Mouse (Mus musculus) layer of hippocampus, postnatal 10 days (tissue): ENCODE results near the gene Fgfr2. TPM values are rescaled to one million over a fixed set of nuclear protein-coding genes. Genes with fewer than 3 reads are reported as not detected.

ENCODE experiments used
- DNase-seq, 2 experiments: peaks; one replicate each; pipeline ENCODE4 v3.0.0; 2021; ENCODE audit warnings: low spot score in 2 of 2
- total RNA-seq, 2 experiments: library from RNA; stranded (reverse); gene quantifications; 2 replicates each; pipeline ENCODE4 v1.2.3; 2021

Gene Fgfr2
- total RNA-seq, 2 experiments from 2014 or later: 35.6 to 48.3 TPM

GRCm38 (mm10) chr7:131362269-131362614 is 1760.9 kb downstream of the Fgfr2 start:
- no peak for DNase-seq

- DNase-seq: no peak
Observed at GRCm38 (mm10) chr7:131356105-131356504, 1767.0 kb downstream of the Fgfr2 start.

DNA sequence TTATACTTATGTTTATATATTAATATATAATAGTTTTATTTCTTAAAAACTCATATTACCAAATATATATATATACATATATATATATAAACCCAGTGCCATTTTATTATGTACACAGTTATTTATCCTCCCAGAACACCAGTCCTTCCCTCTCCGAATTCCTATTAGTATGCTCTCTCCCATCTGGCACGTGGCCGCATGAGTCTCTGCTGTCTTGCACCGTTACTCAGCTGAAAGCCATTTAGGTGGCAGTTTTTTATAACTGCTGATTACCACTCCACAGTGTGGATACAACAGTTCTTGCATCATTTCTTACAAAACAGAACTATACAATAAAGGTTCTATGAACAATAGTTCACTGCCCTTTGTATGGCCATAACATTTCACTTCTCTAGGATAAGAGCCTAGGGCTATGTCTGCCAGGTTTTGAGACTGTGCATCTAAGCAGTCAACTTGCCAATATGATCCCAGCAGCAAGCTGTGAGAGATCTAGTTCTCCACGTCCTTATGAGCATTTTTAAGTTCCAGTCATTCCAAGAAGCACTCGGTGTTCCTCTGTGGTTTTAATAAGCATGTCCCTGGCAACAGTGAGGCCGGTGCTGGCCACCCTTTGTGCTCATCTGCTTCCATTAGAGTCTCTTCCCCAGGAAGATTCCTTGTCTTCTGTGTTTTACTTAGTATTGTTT is 1777.2 kb downstream of the Fgfr2 start:
- DNase-seq: no peak

- DNase-seq: no peak
Observed at GRCm38 (mm10) chr7:131337502-131338068, 1785.6 kb downstream of the Fgfr2 start.

DNA sequence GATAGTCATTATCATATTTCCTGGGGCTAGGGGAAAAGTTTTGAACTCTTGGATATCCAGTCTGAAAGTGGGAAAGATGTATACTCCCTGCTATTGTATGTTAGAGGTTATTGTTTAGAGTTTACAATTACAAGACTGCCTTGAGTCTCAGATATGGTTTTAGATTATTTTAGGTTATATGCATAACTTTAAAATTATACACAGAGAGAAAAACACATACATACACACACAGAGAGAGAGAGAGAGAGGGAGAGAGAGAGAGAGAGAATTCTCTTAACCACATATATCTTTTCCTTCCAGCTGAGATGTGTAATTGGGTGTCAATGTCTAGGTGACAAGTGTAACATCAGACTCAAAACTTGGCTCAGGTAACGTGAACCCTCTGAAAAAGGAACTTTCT is 1789.6 kb downstream of the Fgfr2 start, which contains the start of gene Fam24a:
Gene Fam24a, plus strand, starts transcription at position 301 of the 400 bp plus-strand sequence.
- no peak for DNase-seq

GRCm38 (mm10) chr7:131331688-131332087 is 1791.5 kb downstream of the Fgfr2 start:
- no peak for DNase-seq

DNA sequence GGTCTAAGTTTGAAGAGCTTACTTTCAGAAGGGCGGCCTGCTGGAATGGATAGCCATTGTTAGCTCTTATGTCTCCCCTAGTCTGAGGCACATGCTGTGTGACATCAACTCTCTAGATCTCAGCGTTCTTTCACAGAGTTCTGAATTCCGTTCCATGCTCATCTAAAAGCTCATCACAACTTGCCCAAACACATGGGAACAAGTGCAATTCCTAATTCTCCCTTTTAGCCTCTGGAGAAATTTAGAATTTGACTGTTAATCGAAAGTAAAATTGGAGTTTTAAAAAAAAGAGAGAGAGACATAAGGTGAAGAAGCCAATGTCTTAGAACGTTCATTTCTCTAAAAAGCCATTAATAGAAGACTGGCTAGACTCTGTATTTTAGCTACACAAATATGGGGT is 1793.7 kb downstream of the Fgfr2 start, which contains the start of gene Fam24b:
Gene Fam24b, minus strand, starts transcription at position 101 of the 400 bp plus-strand sequence.
- no peak for DNase-seq

DNA sequence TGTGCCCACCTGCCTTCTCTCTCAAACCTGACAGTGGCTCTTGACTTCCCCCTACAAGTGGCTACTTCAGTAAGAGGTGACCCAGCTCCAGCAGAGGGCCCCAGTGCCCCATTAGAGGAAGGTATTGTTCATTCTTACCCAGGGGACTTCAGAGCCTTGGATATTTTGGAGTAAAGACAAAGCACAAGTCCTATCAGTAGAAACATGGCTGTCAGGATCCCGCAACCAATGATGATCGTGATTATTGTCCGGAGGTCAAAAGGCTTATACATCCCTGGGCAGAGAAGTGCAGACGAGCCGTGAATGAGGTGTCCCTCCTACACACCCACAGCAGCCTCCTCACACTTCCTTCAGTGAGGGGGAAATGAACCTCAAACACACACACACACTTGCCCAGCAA is 1796.1 kb downstream of the Fgfr2 start:
- DNase-seq: no peak

DNA sequence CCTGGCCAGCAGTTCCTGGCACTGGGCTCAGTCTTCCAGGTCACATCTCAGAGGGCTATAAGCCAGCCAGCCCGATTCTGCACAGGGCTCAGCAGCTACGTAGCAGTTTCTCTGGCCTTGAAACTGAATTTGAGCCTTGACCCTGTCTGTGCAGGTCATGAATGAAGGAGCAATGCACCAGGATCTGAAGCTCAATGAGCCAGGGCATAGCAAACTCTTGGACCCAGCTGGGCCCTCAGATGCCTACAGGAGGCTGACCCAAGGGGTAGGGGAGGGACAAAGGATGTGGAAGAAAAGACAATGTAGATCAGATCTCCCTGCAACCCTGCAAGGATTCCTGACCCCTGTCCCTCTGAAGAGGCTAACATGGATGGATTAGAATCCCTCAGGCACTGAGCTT is 1801.0 kb downstream of the Fgfr2 start, which contains the start of gene Cuzd1:
Gene Cuzd1, minus strand, starts transcription at position 101 of the 400 bp plus-strand sequence.
- no peak for DNase-seq

- no peak for DNase-seq
Observed at GRCm38 (mm10) chr7:131318340-131318739, 1804.8 kb downstream of the Fgfr2 start.

- DNase-seq: no peak
Observed at GRCm38 (mm10) chr7:131317587-131317986, 1805.6 kb downstream of the Fgfr2 start.

- no peak for DNase-seq
Observed at GRCm38 (mm10) chr7:131314493-131314892, 1808.7 kb downstream of the Fgfr2 start.

DNA sequence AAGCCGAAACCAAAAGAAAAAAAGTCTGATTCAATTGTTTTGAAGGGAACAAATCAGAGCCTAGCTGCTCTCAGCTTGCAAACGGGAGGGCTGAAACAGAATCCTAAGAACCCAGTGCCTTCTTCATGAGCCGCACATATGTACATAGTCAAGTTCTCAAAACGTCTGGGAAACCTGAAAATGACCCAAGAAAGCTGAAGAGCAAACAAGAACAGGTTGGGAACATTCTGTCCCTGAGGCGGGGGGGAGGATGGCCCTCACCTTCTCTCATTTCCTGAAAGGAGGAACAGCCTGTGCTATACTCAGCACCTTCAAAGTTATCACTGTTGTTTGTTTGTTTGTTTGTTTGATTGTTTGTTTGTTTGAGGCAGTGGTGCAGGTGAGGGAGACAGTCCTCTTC is 1816.4 kb downstream of the Fgfr2 start:
- no peak for DNase-seq

DNA sequence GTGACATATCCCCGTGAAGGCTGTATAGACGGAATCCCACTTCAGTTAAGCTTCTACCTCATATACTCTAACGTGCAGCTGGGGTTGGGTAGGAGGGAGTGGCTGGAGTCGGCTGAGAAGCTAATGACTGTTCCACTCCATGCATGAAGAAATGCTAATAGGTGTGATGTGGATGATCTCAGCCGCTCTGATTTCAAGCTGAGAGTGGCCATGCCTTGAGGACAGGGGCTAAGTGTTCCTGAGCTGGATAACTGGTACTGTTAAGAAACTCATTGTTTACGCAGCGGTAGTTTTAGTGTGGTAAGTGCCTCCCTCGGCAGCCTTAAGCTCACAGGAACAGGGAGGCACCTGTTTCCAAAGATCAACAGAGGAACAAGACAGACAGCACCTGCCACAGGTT is 1819.8 kb downstream of the Fgfr2 start:
- no peak for DNase-seq

DNA sequence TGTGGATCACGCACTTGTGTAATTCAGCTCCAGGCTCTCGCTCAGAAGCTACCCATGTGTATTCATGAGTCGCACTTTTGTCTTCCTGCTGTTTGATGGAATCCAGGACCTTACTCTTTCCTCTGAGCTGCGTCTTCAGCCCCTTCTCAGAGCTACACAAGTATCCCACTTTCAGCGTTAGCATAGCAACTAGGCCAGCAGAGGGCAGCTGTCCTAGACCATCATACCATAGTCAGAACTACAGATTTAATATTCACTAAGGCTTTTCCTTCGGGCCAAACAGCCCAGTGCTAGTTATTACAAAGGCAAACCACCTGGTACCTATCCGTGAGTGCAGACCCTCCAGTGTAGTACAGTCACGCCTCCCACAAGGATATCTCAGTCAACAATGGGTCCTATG is 1826.0 kb downstream of the Fgfr2 start:
- no peak for DNase-seq

DNA sequence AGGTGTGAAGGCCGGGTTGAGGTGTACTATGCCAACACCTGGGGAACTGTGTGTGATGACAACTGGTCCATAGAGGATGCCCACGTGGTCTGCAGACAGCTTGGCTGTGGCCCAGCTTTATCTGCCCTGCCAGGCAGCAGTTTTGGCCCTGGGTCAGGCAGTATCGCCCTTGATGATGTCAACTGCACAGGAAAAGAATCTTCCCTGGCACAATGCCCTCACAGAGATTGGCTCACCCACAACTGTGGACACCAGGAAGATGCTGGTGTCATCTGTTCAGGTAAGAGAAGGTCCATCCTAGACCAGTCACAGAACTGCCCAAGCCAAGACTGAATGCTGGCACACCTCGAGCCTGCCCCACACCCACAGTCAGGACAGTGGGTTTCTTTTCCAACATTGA is 1857.3 kb downstream of the Fgfr2 start:
- DNase-seq: no peak

GRCm38 (mm10) chr7:131264251-131264650 is 1858.9 kb downstream of the Fgfr2 start:
- DNase-seq: no peak

DNA sequence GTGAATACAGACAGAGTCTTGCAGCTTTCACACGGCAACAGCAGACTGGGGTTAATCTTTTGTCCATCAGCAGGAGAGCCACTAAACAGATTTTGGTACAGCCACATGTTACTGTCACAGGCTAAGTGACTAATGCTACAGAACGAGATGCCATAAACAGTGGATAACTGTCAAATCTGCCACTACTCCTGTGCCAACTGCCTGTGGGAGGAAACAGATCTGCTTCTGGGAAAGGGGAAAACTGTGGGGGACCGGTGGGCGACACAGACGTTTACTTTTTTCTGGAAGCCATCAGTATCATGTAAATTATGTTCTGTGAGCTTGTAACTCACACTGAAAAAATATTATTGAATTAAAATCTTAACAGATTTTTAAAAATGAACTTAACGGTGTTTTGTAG is 1862.2 kb downstream of the Fgfr2 start:
- peak; percentile 19 to 34 for DNase-seq

DNA sequence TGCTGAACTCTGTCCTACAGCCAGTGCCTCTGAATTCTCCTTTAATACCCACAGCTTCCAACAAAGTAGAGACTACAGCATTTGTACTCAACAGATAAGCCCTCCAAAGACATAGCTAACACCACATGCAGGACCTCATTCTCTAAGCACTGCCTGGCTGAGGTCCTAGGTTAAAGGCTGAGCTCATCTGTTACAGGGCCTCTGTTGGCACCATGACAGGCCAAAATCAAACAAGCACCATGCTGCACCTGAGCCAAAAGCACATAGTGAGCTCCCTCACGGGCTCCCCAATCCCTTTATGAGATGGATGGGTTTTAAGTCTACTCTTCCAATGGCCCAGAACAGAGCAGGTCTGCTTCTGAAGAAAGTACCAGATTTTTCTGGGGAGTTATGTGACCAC is 1865.8 kb downstream of the Fgfr2 start:
- no peak for DNase-seq

DNA sequence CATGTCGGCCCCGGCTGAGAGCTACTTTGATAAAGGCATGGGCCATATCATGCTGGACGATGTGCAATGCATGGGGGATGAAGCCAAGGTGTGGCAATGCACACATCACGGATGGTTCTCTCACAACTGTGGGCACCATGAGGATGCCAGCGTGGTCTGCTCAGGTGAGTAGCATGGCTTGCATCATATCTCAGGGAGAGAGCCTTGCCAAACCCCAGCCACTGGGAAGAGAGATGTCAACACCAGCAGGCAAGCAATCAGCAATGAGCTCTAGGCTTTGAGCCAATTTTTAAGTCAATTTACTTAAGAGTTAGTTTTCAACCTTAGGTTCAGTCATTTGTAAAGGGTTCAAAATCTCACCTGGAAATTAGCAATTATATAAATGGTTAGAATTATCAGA is 1866.3 kb downstream of the Fgfr2 start:
- DNase-seq: no peak

- DNase-seq: no peak
Observed at GRCm38 (mm10) chr7:131244993-131245392, 1878.2 kb downstream of the Fgfr2 start.

DNA sequence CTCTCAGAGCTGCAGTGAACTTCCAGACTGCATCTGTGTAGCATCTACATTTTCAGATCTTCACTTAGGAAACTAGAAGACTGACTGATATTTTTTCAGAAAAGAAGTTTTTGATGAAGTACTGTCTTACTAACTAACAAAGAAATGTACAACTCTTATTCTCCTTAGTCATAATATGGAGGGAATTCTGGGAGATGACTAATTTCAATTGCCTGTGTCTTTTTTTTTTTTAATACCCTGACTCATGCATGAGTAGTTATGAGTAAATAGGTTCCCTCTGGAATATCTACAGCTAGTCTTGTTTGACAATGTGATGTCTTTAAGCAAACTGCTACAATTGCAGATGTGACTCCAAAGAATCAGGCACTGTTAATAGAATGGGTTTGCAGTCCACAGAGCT is 1887.1 kb downstream of the Fgfr2 start:
- DNase-seq: no peak

DNA sequence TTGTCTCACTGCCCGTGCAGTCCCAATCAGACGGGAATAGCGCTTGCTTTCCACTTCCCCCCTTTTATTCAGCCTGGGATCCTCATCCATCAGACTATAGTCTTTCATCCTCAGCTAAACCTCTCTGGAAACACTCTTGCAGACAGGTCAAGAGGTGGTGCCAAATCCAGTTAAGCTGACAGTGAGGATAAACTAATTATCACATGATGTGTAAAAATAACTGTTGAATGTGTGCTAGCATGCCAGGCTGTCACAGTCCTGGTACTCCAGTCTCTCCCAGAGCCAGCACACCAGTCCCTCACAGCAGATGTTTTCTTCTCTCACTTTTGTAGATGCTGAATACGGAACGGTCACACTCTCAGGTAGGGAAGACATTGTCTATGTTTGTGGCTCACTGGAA is 1900.1 kb downstream of the Fgfr2 start:
- DNase-seq: no peak
